Mouse (Mus musculus): ENCODE results near the gene Prom1.
A peak's percentile ranks its signal among the peaks of the same experiment; 100 is the strongest.

The Prom1 gene

GRCm38 (mm10) chr5:43971156-43971555 lies 130.7 kb downstream of the Prom1 start:
- no peak for DNase-seq

GRCm38 (mm10) chr5:43970532-43970931 lies 131.3 kb downstream of the Prom1 start:
- DNase-seq = no peak

GRCm38 (mm10) chr5:43968634-43969033 lies 133.2 kb downstream of the Prom1 start:
- no peak for DNase-seq

- DNase-seq = no peak
Observed at GRCm38 (mm10) chr5:43961056-43961455, 140.8 kb downstream of the Prom1 start.

GRCm38 (mm10) chr5:43959884-43960440 lies 141.9 kb downstream of the Prom1 start:
- DNase-seq = no peak

- DNase-seq = no peak
Observed at GRCm38 (mm10) chr5:43953241-43953640, 148.6 kb downstream of the Prom1 start.

GRCm38 (mm10) chr5:43948748-43949275 lies 153.0 kb downstream of the Prom1 start:
- DNase-seq = peak; percentile 42

GRCm38 (mm10) chr5:43948111-43948743 lies 153.6 kb downstream of the Prom1 start:
- peak; percentile 84 for DNase-seq

- no peak for DNase-seq
Observed at GRCm38 (mm10) chr5:43947330-43947977, 154.4 kb downstream of the Prom1 start.
